Mouse (Mus musculus) right cerebral cortex, postnatal 25 days (tissue): ENCODE measurements around the gene Gng4.

ENCODE experiments used
- DNase-seq: peaks from one replicate; pipeline ENCODE4 v3.0.0; 2022

The Gng4 gene

DNA sequence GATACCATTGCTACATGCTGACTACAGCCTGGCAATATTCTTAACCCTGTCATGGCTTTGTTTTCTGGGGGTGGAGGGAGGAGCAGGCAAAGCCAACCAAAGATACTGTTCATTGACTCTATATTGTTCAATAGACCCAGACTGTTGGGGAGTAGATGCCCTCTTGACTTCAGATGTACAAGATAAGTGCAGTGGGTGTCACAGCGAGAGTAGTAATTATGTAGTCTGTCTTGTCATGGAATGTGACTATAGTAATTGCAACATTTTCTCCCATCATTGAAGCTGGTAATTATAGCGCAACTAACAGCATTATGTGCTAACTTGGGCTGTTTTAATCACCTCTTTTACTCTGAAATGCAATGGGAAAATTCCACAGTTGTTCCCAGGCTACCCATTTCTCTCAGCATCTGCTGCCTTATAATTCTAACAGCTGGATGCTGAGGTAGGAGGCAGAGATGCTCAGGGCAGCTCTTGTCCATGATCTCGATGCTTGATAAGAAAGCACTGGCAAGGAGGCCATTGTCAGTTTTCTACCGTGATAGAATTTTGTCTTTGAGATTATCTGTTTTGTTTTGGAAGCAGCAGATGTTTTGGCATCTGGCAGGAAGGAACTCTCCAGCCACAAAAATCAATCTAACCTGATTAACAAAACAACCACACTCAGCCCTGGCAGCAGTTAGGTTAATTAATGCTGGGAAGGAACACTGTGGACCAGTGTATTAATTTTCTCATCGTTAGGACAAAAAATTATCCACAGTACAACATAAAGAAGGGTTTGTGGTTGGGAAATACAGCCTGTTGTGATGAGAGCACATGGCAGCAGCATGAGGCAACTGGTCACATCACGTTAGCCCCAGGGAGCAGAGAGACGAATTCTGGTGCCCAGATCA, 36.6 kb downstream of the Gng4 start:
- no peak for DNase-seq

DNA sequence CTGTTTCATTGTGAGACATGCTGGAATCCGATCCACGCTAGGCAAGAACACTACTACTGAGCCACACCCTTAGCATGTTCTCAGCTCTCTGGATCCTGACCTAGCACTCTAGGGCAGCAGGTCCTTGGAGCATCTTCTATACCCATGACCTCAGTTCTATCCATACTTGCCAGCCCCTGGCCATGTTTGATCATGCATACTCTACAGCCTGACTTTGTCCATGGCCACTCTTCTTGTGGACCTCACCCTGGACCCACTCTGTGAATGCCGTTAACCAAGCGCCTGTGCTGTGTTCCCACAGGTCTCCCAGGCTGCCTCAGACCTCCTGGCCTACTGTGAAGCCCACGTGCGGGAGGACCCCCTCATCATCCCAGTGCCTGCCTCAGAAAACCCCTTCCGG, 41.1 kb downstream of the Gng4 start:
- no peak for DNase-seq

DNA sequence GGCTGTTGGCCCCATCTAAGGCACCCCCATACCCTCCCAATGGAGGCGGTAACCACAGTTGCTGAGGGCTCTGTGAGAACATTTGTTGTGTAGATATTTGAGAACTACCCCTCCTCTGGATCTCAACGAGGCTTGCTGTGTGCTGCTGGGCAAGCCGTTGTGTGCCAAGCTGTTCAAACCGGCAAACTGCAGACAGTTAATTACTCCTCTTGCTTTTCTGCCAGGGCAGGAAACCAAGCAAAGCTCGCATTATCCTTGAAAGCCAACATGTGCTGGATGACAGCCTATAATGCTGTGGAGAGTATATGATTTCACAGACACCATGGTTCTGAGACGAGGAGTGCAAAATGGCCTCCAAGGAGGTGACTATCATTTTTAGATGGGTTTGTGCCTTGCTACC, 42.7 kb downstream of the Gng4 start:
- no peak for DNase-seq

DNA sequence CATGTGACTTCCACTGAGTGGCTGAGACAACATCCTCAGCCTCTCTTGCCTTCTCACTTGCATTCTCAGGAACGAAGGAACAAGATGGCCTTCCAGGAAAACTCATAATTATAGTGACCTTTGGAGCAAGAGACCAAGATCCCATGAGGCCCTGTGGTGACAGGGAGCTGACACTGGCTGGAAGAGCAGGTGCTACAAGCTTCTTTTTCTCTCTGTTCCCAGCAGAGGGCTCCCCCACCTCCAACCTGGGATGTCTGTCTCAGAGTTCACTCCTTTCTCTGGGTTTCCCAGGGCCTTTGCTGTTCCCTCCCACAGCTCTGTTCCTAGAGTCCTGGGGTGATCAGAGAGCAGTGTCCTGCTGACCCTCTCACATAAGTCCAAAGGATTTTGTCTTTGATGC, 44.3 kb downstream of the Gng4 start:
- no peak for DNase-seq

DNA sequence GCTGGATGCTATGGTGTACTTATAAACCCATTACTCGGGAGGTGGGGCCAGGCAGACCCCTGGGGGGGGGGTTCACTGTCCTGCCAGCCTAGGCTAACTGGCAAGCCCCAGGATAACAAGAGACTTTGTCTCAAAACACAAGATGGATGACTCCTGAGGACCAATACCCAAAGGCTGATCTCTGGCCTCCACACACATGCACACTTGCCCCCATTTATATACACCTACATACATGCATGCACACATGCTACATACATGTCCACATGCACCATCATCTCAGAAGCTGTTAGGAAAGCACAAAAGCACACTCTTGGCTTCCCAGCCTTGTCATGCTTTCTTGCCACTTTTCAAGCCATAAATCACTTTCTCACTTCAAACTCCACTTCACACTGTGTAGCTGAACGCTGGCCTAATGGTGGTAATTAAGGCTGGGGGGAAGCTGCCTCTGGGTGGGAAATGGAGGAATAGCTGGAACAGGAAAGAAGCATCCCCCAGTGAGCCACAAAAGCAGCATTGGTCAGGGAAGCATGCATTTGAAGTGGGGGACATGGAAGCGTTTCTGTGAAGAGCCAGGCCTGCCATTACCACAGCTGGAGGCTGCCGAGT, 46.7 kb downstream of the Gng4 start:
- DNase-seq = no peak

DNA sequence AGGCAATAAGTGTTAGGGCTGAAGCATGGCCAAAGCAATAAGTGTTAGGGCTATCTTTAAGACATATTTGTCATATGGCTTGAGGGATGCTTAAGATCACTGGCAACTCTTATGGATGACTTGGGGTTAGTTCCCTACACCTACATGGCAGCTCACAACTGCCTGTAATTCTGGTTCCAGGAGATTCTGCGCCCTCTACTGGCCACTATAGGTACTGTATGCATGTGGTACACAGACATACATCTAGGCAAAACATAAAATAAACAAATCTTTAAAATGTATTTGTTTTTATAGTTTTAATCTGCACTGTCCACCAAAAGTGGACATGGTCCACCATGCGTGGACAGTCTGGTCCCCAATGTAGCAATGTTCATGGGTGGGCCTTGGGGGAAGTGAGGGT, 51.3 kb downstream of the Gng4 start:
- no peak for DNase-seq

DNA sequence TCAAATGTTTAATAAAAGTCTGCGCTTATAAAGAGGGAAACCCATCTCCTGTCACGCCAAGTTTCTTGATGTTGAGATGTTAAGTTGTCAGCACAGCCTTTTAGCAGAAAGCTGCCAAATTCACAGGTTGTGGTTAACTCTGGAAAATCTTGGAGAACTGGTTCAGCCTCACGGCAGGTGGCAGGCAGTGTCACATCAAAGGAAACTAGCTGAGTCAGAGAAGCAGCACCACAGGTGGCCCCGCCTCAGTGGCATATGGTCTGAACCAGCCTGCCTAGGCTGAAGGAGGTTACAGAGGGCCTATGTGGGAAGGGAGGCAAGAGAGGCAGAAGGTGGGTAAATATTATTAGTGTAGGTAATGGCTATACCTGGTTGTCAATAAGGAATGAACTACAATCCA, 61.2 kb downstream of the Gng4 start:
- DNase-seq = no peak

DNA sequence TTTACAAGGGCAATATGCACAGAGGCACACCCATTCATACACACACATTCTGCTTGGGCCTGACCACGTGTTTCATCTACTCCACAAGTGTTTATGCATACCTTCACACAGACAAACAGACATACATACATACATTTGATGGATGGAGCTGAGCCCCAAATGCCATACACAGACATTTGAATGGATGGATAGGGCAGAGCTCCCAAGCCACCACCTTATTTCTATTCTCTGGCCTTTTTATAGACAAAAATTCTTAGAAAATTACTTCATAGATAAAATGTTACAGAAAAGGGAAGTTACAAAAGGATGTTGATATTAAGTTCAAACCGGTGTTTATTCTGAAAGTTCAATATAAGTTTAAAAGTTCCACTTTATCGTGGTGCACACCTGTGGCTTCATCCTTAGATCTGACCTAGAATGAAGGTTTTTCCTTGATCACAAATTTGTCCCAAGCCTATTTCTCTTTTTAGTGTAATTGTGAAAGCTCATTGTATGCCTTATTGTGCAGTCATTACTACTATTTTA, 63.3 kb downstream of the Gng4 start:
- no peak for DNase-seq

DNA sequence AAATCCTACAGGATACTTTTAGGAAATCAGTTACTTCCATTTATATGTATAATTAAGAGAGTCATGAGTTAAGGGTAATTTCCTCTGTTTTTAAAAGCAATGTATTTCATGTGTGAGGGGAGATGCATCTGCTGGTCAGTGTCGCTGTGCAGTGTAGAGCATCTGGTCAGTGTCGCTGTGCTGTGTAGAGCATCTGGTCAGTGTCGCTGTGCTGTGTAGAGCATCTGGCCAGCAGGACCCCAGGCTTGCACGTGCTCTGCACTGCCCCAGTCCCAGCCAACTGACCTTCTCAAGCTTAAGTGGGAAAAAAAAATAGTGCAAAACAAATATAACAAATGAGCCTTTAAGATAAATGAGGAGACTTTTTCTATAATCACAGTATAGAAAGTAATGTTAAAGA, 73.3 kb downstream of the Gng4 start:
- no peak for DNase-seq

DNA sequence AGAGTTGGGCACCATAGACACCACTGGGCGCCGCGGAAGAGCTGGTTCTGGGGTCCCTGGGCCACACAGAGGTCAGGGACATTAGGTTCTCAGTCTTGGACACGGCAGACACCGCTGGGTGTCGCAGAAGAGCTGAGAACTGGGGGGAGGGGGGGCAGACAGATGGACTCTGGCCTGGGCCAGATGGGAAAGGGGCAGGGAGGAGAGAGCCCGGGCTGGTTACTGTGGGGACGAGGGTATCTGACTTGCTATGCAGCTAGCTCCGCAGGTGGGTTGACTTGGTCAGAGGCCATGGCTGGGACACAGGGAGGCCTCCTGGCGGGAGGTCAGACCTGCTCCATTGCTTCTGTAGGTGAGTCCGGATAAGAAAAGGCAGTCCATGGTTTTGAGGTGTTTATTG, 78.5 kb downstream of the Gng4 start:
- DNase-seq = no peak

DNA sequence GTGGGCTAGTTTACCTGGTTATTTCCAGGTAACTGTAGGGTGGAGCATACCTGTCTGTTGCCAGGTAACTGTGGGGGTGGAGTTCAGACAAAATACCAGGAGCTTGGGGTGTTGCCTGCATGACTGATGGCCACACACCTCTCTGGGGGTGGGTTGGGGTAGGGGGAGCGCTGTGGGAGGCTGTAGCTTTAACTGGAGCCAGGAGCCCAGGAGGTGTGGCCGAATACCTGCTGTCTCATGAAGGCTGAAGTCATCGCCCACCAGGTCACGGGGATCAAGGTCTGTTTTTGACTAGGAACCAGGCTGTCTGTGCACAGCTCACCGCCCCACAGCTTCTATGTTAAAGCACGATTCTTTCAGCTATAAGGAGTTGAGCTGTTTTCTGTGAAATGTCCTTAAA, 79.1 kb downstream of the Gng4 start:
- no peak for DNase-seq

DNA sequence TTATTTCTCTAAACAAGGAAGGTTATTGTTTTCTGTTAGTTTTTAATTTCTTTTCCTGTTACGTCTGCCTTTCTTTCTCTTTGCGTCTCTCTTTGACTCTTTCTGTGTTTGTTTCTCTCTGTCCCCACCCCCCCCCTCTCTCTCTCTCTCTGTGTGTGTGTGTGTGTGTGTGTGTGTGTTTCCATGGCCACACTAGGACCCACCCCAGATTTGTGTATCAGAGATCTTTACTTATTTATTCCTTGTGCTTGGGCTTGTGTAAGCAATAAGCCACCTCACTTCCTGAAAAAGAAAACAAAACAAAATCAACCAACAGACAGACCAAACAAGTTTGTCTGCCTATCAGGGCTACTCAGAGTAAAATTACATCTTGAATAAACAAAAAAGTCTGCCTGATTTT, 82.5 kb downstream of the Gng4 start:
- no peak for DNase-seq

DNA sequence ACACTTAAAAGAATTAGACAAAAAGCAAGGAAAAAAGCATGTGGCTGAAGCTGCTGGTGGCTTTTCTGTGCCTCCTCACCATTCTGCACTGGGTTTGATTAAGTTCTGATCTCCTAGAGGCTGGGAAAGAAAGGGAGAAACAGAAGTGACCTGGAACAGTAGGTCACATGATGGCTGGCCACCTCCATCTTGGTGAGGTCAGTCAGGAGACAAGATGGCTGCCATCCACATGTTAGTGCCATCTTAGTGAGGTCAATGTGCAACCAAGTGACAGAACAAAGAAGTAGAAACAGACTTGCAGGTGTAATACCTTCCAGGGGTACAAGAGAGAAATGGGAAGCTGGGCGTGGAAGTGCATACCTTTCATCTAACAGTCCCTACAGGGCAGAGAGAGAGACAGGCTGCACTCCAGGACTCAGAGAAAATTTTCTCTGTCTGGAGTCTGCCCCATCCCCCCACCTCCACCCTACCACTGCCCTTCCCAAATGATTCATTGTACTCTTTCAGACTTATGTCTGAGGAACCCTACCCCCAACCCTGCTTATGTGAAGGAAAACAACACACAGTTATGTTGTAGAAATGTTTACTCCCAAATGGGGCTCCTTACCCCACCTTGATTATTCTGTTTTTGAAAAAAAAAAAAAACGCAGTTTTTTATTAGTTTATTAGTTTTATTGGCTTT, 83.4 kb downstream of the Gng4 start:
- no peak for DNase-seq

DNA sequence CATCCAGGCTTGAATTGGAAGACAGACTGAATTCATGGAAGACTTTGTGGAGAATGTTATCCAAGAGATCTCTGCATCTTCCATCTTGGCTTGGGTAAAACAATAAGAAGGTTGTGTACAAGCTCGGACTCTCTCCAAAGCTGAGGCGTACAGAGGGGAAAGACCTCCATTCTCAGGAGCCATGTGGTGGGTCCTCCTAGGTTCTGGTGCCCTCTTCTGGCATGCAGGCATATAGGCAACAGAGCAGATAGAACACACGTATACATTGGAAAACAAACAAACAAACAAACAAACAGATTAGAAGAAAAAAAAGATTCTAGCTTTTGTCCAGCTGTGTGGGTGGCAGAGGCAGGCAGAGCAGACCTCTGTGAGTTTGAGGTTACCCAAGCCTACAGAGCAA, 84.1 kb downstream of the Gng4 start:
- DNase-seq = no peak
